Mouse (Mus musculus): ENCODE measurements around the gene Hectd4. TPM values are rescaled to one million over a fixed set of nuclear protein-coding genes. Genes with fewer than 3 reads are reported as not detected.

Hectd4 gene
- polyA plus RNA-seq, 1 experiment: 16.4 TPM

DNA sequence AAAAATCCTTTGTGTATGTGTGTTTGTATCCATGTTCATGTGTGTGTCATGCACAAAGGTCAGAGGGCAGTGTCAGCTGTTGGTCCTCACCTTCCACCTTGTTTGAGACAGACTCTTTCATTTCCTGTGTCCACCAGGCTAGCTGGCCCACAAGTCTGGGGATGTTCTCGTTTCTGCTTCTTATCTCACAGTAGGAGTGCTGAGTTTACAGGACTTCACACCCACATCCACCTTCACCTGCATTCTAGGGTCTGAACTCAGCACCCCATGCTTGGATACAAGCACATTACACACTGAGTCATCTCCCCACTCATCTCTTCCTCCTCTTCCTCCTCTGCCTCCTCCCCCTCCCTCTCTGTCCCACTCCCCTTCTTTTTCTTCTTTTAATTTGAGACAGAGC is 22.2 kb downstream of the Hectd4 start:
- H3K4me3 ChIP-seq (replicated peaks; ENCODE audit: extremely low read depth, low read depth, low read length): no peak overlapping the region
- peaks cover 8% of the 10 kb centered on the region for H3K4me1 ChIP-seq (ENCODE audit: control insufficient read depth, insufficient read depth, low read length)
- DNase-seq: no peak
- 8% methylated on average over 1 of the region's 1 CpGs for WGBS
- TF ChIP-seq CTCF (IDR thresholded peaks at IDR 0.05; ENCODE audit: insufficient read depth, low read length) (no peak), POLR2A (IDR thresholded peaks at IDR 0.05; ENCODE audit: borderline replicate concordance, extremely low read depth, low read depth, low read length) (no peak)

DNA sequence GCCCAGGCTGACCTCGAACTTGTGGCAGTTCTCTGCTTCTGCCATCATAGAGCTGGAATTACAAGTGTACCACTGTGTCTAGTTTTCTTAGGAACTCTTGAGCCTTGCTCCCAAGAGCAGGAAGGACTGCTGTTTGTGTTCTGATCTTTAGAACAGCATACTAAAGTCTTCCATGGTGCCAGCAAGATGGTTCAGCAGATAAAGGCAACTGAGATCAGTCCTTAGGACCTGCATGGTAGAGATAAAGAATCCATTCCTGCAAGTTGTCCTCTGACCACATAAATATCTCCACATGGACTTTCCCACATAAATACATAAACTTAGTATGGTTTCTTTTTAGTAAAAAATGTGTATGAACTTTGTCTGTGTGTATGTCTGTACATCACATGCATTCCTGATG is 22.7 kb downstream of the Hectd4 start:
- 79% methylated on average over 1 of the region's 1 CpGs for WGBS
- DNase-seq: no peak
- no peak for TF ChIP-seq POLR2A (IDR thresholded peaks at IDR 0.05; ENCODE audit: borderline replicate concordance, extremely low read depth, low read depth, low read length)
- TF ChIP-seq CTCF (IDR thresholded peaks at IDR 0.05; ENCODE audit: insufficient read depth, low read length): no peak
- Histone ChIP-seq H3K4me1 (ENCODE audit: control insufficient read depth, insufficient read depth, low read length) (peaks cover 8% of the 10 kb centered on the region), H3K4me3 (replicated peaks; ENCODE audit: extremely low read depth, low read depth, low read length) (no peak overlapping the region)

DNA sequence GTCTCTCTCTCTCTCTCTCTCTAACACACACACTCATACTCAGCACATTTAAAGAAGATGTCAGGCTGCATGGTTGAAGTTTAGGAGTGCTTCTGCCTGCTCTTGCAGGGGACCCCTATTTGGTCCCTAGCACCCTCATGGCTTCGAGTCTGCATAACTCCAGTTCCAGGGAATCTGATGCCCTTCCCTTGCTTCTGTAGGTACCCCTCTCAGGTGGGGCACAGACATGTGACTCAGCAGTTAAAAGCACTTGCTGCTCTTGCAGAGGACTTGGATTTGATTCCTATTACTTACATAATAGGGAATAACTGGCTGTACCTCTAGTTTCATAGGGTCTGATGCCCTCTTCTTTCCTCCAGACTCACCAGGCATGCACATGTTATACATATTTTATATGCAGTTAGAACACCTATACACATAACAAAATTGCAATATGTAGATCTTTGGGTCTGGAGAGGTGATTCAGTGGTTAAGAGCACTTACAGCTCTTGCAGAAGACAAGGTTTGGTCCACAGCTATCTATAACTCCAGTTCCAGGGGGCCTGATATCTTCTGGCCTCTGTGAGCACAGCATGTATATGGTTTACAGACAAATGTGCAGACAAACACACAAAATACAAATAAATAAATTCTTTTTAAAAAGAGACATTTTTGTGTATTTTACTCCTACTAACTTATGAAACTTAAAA is 23.8 kb downstream of the Hectd4 start:
- WGBS: 77% methylated on average over 1 of the region's 1 CpGs
- peaks cover 8% of the 10 kb centered on the region for H3K4me1 ChIP-seq (ENCODE audit: control insufficient read depth, insufficient read depth, low read length)
- H3K4me3 ChIP-seq (replicated peaks; ENCODE audit: extremely low read depth, low read depth, low read length): no peak overlapping the region
- no peak for TF ChIP-seq POLR2A (IDR thresholded peaks at IDR 0.05; ENCODE audit: borderline replicate concordance, extremely low read depth, low read depth, low read length)
- no peak for TF ChIP-seq CTCF (IDR thresholded peaks at IDR 0.05; ENCODE audit: insufficient read depth, low read length)
- no peak for DNase-seq

DNA sequence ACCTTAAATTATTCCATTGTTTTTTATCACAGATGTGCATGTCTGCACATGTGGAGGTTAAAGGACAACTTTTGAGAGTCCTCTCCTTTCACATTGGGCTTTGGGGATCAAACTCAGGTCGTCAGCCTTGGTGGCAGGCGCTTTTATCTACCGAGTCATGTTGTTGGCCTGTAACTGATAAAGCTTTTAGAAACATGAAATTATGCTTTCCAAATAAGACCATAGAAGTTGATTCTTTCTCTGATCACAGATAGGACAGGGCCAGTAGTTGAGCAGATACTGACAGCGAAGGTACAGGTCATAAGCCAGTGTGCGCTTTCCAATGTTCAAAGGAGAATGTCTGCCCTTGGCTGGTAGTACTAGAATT is 24.3 kb downstream of the Hectd4 start:
- Histone ChIP-seq H3K4me1 (ENCODE audit: control insufficient read depth, insufficient read depth, low read length) (peaks cover 8% of the 10 kb centered on the region), H3K4me3 (replicated peaks; ENCODE audit: extremely low read depth, low read depth, low read length) (no peak overlapping the region)
- 83% methylated on average over 5 of the region's 5 CpGs for WGBS
- no peak for DNase-seq
- TF ChIP-seq CTCF (IDR thresholded peaks at IDR 0.05; ENCODE audit: insufficient read depth, low read length) (no peak), POLR2A (IDR thresholded peaks at IDR 0.05; ENCODE audit: borderline replicate concordance, extremely low read depth, low read depth, low read length) (no peak)

DNA sequence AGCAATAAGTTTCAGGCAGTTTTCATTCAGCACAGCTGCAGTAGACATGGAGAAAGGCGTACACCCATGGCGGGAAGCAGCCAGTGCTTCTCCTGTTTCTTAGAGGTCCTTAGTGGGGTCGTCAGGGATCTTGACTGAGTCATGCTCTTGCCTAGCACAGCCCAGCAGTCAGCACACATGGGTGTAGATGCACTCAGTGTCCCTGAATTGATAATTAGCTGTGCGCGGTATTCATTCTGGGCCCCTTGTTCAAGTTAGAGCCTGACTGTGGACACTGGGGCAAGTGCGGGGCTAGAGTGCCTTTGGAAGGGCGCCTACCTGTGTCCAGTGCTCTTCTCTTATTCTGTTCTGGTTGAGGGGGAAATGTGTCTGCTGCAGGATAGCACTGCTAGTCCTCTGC is 25.2 kb downstream of the Hectd4 start:
- H3K4me3 ChIP-seq (replicated peaks; ENCODE audit: extremely low read depth, low read depth, low read length): no peak overlapping the region

DNA sequence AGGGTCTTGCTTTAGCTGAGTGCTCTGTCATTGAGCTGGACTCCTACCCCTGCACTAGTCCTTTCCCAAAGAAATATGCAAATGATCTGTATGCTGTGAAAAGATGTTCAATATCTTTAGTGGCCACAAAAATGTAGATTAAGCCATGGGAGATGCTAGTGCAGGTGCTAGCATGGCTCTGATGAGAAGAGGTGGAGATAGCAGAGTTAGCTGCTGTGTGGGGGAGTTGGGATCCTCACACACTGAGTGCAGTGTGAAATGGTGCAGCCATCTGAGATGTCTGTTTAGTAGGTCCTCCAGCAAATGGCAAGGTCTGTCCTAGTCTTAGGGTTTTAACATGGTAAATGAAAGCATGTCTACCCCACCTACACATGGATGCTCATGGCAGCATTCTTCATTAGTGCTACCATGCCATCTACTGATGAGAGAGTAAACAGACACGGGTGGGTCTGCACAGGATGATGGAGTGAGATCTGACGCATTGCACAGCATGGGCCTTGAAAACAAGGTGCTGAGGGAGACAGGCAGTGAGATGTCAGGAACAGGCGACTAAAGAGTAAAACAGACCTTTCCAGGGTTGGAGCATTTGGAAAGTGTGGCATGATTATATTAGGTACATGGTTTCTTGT is 28.9 kb downstream of the Hectd4 start:
- no peak overlapping the region for H3K4me3 ChIP-seq (replicated peaks; ENCODE audit: extremely low read depth, low read depth, low read length)
- WGBS: 71% methylated on average over 3 of the region's 3 CpGs
- no peak for DNase-seq
- TF ChIP-seq CTCF (IDR thresholded peaks at IDR 0.05; ENCODE audit: insufficient read depth, low read length) (no peak), POLR2A (IDR thresholded peaks at IDR 0.05; ENCODE audit: borderline replicate concordance, extremely low read depth, low read depth, low read length) (no peak)
- no peaks in the 10 kb centered on the region; the same call in 1 of the 2 replicates for H3K4me1 ChIP-seq (ENCODE audit: control insufficient read depth, insufficient read depth, low read length)

More for the DNA sequence above, 25.2 kb downstream of the Hectd4 start:
- peaks cover 8% of the 10 kb centered on the region for H3K4me1 ChIP-seq (ENCODE audit: control insufficient read depth, insufficient read depth, low read length)
- WGBS: 78% methylated on average over 7 of the region's 7 CpGs
- TF ChIP-seq POLR2A (IDR thresholded peaks at IDR 0.05; ENCODE audit: borderline replicate concordance, extremely low read depth, low read depth, low read length): no peak
- no peak for TF ChIP-seq CTCF (IDR thresholded peaks at IDR 0.05; ENCODE audit: insufficient read depth, low read length)
- no peak for DNase-seq

DNA sequence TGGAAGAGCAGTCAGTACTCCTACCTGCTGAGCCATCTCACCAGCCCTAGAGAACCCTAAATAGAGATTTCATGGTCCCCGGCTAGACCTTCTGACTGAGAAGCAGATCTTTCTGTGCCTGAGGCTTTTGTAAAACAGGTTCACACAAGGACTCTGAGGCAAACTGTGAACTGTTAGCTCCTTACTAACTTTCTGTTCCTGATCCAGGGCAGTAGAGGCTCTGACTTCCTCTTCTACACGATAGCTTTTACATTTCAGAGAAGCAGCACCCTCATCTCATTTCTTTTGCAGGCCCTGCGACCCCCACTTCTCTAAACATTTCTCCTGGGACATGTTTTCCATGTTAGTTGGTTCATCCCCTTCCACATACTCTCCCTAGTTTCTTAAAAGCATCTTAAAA is 29.7 kb downstream of the Hectd4 start:
- H3K4me3 ChIP-seq (replicated peaks; ENCODE audit: extremely low read depth, low read depth, low read length): no peak overlapping the region
- no peak for DNase-seq
- TF ChIP-seq CTCF (IDR thresholded peaks at IDR 0.05; ENCODE audit: insufficient read depth, low read length) (no peak), POLR2A (IDR thresholded peaks at IDR 0.05; ENCODE audit: borderline replicate concordance, extremely low read depth, low read depth, low read length) (no peak)
- H3K4me1 ChIP-seq (ENCODE audit: control insufficient read depth, insufficient read depth, low read length): no peaks in the 10 kb centered on the region; the same call in 1 of the 2 replicates
- WGBS: 76% methylated on average over 3 of the region's 3 CpGs

DNA sequence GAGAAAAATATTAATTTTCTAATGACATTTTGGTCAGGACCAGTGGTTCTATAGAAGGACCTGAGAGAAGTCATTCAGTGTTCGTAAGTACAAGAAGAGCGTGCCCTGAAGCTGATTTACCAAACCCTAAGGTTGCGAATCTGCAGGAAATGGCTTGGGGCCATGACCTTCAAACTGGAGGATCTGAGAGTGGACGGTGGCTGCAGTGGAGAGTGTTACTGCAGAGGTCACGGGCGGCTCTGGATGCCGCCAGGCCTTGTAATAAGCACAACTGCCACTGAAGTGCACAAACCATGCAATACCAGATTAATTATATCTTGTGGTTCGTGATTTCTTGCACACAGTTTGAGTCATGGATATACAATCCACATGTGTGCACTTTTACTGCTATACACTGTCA is 31.8 kb downstream of the Hectd4 start:
- TF ChIP-seq POLR2A (IDR thresholded peaks at IDR 0.05; ENCODE audit: borderline replicate concordance, extremely low read depth, low read depth, low read length) (no peak), CTCF (IDR thresholded peaks at IDR 0.05; ENCODE audit: insufficient read depth, low read length) (no peak)
- 56% methylated on average over 8 of the region's 8 CpGs for WGBS
- Histone ChIP-seq H3K4me3 (replicated peaks; ENCODE audit: extremely low read depth, low read depth, low read length) (no peak overlapping the region), H3K4me1 (ENCODE audit: control insufficient read depth, insufficient read depth, low read length) (no peaks in the 10 kb centered on the region)
- DNase-seq: no peak

DNA sequence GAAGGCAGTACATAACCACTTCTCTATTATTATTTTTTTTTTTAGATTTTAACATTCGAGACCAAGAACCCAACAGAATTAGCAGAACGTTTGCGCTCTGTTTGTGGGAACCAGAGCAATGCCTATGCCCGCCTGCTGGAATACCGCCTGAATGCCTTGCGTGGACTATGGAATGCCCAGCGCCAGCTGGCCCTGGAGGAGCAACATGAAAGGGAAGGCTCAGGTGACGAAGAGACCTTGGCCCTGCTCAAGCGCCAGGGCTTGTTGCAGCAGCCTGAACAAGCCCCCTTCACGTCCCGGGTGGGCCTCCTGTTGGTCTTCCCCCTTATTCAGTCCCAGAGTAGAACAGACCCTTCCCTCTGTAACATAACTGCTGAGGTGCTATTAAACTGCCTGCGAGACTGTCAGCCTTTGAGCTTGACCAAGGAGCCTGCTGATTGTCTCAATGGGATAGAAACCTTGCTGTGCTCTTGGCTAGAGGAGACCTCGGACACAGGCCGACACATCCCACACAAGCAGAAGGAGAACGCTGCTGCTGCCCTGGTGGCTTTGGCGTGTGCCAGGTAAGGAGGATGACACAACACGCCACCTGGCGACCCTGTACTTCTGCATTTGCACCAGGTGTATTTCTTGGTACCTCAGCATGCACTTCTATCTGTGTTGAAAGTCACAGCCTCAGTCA is 33.9 kb downstream of the Hectd4 start:
- no peak for DNase-seq
- no peak for TF ChIP-seq POLR2A (IDR thresholded peaks at IDR 0.05; ENCODE audit: borderline replicate concordance, extremely low read depth, low read depth, low read length)
- no peak for TF ChIP-seq CTCF (IDR thresholded peaks at IDR 0.05; ENCODE audit: insufficient read depth, low read length)
- Histone ChIP-seq H3K4me3 (replicated peaks; ENCODE audit: extremely low read depth, low read depth, low read length) (no peak overlapping the region), H3K4me1 (ENCODE audit: control insufficient read depth, insufficient read depth, low read length) (no peaks in the 10 kb centered on the region)
- WGBS: 90% methylated on average over 18 of the region's 18 CpGs
